Mouse (Mus musculus) neural tube, embryonic 11.5 days (tissue): ENCODE results near the gene Arsa. TPM values are rescaled to one million over a fixed set of nuclear protein-coding genes. Genes with fewer than 3 reads are reported as not detected.
"Not testable (repeated sequence)": the region's sequence is repeated elsewhere in the genome, so short reads cannot be mapped to it uniquely, and the experiment has no call there.

Experiments
- ATAC-seq: fragments of 200-750 bp; cut with Nextera tagmentation; 2 replicates; pipeline ENCODE4 v1.8.0; 2017; ENCODE audit warnings: moderate number of reproducible peaks, mild to moderate bottlenecking, moderate TSS enrichment, moderate library complexity; ENCODE audit not compliant: insufficient read depth, low FRiP score, low TSS enrichment
- DNase-seq: peaks from one replicate; pipeline ENCODE4 v3.0.0-alpha.2; 2015; ENCODE audit warnings: low spot score
- H3K27ac ChIP-seq: fragments of 300-500 bp; sonication (generic); 2 replicates; pipeline ENCODE4 v1.5.1; 2014; ENCODE audit warnings: low read depth, mild to moderate bottlenecking, low read length
- H3K27me3 ChIP-seq: fragments of 300-500 bp; sonication (generic); 2 replicates; pipeline ENCODE4 v1.6.1; 2014; ENCODE audit warnings: mild to moderate bottlenecking, low read length, mixed read lengths; ENCODE audit not compliant: control insufficient read depth, insufficient read depth
- H3K36me3 ChIP-seq: fragments of 300-500 bp; sonication (generic); 2 replicates; pipeline ENCODE4 v1.6.1; 2014; ENCODE audit warnings: mild to moderate bottlenecking, low read length, moderate library complexity, mixed read lengths; ENCODE audit not compliant: control insufficient read depth, insufficient read depth
- H3K4me1 ChIP-seq: fragments of 300-500 bp; sonication (generic); 2 replicates; pipeline ENCODE4 v1.6.1; 2014; ENCODE audit warnings: low read length, mixed read lengths; ENCODE audit not compliant: control insufficient read depth, insufficient read depth
- H3K4me2 ChIP-seq: fragments of 300-500 bp; sonication (generic); 2 replicates; pipeline ENCODE4 v1.6.1; 2014; ENCODE audit warnings: low read depth, mild to moderate bottlenecking, moderate library complexity
- H3K4me3 ChIP-seq: fragments of 300-500 bp; sonication (generic); 2 replicates; pipeline ENCODE4 v1.5.1; 2014; ENCODE audit warnings: low read depth, low read length
- H3K9ac ChIP-seq: fragments of 300-500 bp; sonication (generic); 2 replicates; pipeline ENCODE4 v1.6.1; 2014; ENCODE audit warnings: mild to moderate bottlenecking, low read length
- H3K9me3 ChIP-seq: fragments of 300-500 bp; sonication (generic); 2 replicates; pipeline ENCODE4 v1.6.1; 2016; ENCODE audit warnings: low read length; ENCODE audit not compliant: control insufficient read depth
- WGBS: fragments of 180-500 bp; shearing (Covaris S2); extraction: QIAGEN DNeasy Blood & Tissue Kit; methylation state at CpG from one replicate; pipeline ENCODE4 v1.1.7; 2014; 5-methylcytosine and 5-hydroxymethylcytosine counted together
- polyA plus RNA-seq: library from polyadenylated mRNA; unstranded; fragments of >200 nt; fragmentation: Nextera tagmentation; extraction: Ambion mirVana; gene quantifications from 2 replicates; pipeline ENCODE4 v1.2.1, GENCODE M21; 2014

Arsa gene
- polyA plus RNA-seq, 1 experiment from 2014 or later = 10.3 TPM

DNA sequence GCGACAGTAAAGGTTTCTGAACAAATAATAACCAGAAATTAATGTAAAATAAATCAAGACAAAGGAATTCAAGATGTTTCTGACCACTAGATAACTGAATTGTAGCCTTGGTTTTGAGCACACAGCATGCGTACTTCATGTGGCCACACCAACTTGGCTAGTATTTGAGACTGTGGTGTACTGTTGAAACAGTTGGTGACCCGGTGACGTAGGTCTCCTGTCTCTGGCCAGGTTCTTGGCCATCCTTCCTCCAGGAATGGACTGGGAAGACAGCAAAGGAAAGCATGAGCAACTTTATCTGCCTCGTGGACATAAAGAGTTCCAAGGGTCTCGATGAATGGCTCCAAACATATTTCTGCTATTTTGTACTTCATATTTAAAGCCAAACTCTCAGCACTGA is 45.4 kb downstream of the Arsa start:
- Histone ChIP-seq H3K4me3 (no peak overlapping the region), H3K4me2 (no peak overlapping the region), H3K27ac (no peak overlapping the region), H3K9me3 (no peaks in the 10 kb centered on the region), H3K4me1 (peaks cover 8% of the 10 kb centered on the region), H3K36me3 (no peaks in the 10 kb centered on the region), H3K27me3 (no peaks in the 10 kb centered on the region), H3K9ac (no peak overlapping the region)
- DNase-seq = no peak
- WGBS = 90% methylated on average over 6 of the region's 6 CpGs
- ATAC-seq = no peak

DNA sequence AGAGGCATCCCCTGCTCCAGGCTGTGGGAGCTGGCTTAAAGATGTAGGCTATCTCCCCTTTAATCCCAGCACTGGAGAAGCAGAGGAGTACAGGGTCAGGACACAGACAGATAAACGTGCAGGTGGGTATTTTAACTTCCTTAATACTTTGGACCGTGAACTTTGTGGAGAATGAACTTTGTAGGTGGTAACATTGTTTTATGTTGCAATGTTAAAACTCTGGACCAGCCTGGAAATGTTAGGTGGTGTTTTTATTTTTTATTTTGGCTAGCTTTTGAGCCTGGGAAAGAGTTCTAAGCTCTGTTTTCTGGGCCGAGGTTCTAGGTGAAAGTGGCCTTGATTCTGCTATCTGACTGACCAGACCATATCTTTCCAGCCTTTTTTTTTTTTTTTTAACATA is 46.0 kb downstream of the Arsa start:
- ATAC-seq = no peak
- no peak for DNase-seq
- Histone ChIP-seq H3K27ac (no peak overlapping the region), H3K9me3 (no peaks in the 10 kb centered on the region), H3K4me1 (peaks cover 8% of the 10 kb centered on the region), H3K9ac (no peak overlapping the region), H3K27me3 (no peaks in the 10 kb centered on the region), H3K4me2 (no peak overlapping the region), H3K4me3 (no peak overlapping the region), H3K36me3 (no peaks in the 10 kb centered on the region)
- WGBS = 92% methylated on average over 3 of the region's 3 CpGs

DNA sequence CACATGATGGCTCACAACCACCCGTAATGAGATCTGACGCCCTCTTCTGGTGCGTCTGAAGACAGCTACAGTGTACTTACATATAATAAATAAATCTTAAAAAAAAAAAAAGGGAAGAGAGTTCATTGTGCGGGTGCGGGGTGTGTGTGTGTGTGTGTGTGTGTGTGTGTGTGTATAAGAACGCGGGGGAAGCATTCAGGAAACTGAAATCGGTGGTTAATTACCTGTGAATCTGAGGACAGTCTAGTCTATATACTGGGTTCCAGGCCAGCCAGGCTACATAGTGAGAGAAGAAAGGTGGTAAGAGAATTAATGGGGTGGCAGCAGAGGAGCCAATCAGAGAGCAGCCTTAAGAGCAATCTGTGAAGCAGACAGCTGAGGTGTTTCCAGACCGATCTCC is 46.5 kb downstream of the Arsa start:
- not testable (repeated sequence) for H3K36me3 ChIP-seq, H3K4me1 ChIP-seq, H3K4me3 ChIP-seq, H3K27me3 ChIP-seq, ATAC-seq, H3K4me2 ChIP-seq, H3K9ac ChIP-seq, H3K27ac ChIP-seq, DNase-seq, H3K9me3 ChIP-seq
- WGBS = 83% methylated on average over 9 of the region's 9 CpGs

DNA sequence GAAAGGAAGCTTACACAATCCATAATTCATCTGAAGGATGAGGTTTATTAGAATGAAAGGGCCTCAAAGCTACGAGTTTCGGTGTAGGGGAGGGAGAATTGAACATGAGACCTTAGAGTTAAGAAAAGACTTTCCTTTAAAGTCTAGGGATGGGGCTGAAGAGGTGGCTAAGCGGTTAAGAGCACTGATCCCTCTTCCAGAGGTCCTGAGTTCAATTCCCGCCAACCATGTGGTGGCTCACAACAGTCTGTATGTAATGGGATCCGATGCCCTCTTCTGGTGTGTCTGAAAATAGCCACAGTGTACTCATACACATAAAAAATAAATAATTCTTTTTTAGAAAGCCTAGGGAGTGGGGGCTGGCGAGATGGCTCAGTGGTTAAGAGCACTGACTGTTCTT is 46.9 kb downstream of the Arsa start:
- H3K4me3 ChIP-seq = peak overlapping the region; percentile 50
- peak overlapping the region; percentile 91 for H3K4me2 ChIP-seq
- H3K9me3 ChIP-seq = no peaks in the 10 kb centered on the region
- 51% methylated on average over 6 of the region's 6 CpGs for WGBS
- peak overlapping the region; percentile 59 for H3K9ac ChIP-seq
- no peak for DNase-seq
- H3K27me3 ChIP-seq = no peaks in the 10 kb centered on the region
- peaks cover 8% of the 10 kb centered on the region for H3K4me1 ChIP-seq
- peak overlapping the region; percentile 80 for H3K27ac ChIP-seq
- no peaks in the 10 kb centered on the region for H3K36me3 ChIP-seq
- no peak for ATAC-seq

DNA sequence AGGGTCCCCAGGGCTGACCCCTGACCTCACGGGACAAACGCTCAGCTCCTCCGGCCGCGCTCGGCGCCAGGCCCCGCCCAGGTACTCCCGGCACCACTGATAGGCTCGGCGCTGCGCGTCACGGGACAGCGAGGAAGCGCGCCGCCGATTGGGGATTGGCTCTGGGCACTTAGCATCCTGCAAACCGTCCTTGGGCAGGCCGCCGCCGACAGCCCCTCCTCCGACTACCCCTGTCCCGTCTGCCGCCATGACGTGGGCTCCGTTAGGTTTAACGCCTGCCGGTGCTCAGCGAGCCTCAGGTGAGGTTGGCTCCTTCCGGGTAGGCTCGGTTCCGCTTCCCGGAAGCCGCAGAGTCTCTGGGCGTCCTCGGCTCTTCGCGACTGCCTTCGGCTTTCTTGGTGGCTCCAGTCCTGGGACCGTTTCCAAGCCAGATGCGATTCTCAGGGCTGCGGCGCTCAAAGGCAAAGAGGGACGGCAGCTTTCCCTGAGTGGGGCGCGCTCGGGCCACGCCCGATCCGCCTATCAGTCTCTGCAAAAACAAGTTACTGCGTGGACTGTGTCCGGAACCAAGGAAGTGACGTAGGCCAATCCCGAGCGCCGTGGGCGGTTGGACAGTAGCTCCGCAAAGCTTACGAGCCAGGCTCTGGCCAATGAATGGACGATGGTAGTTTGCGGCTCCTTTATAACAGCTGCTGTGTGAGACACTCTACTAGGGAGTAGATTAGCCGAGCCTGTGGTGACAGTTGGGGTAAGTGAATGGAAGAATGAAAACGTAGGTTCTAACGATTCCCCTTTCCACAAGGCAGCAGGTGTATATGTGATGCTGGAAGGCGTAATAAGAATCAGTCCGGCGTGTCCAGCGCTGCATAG is 47.6 kb downstream of the Arsa start, which contains the start of the genes C730034F03Rik, Gm44502 and Chkb:
Gene C730034F03Rik, plus strand, starts transcription at position 238 of the 870 bp plus-strand sequence.
Gene Gm44502, minus strand, starts transcription at position 345 of the 870 bp plus-strand sequence.
Gene Chkb, minus strand, starts transcription at position 557 of the 870 bp plus-strand sequence.
- Histone ChIP-seq H3K4me3 (peak within 1 kb of the TSS; percentile 50), H3K4me1 (peaks cover 8% of the 10 kb centered on the region), H3K27me3 (no peaks in the 10 kb centered on the region), H3K9me3 (no peaks in the 10 kb centered on the region), H3K36me3 (no peaks in the 10 kb centered on the region), H3K9ac (peak within 1 kb of the TSS; percentile 59), H3K27ac (peak within 1 kb of the TSS; percentile 80), H3K4me2 (peak within 1 kb of the TSS; percentile 91)
- under 1% methylated on average over 69 of the region's 70 CpGs for WGBS
- DNase-seq (peak; percentile 92), ATAC-seq (peak; percentile 96)

DNA sequence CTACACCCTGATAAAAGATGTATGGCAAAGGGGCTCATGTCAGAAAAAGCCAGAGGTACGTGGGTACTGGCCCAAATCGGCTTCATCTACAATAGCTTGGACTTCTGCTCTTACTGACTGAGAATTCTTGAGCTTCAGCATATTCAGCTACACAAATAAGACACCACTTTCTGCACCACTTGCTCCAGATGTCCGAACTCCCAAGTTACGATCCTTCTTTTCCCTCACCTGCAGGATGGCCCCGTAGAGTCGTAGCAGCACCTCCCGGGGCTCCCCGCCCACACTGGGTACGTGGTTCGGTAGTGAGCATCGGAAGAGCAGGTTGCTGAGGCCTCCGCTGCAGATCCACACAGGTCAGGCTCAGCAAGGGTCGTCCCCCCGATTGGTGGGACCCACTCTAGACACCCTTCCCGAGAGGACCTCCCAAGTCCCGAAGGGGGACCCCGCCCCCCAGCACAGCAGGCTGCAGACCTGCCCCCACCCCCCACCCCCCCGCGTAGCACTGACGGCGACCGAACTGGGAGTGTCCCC is 48.3 kb downstream of the Arsa start:
- Histone ChIP-seq H3K9ac (peak overlapping the region; percentile 59), H3K36me3 (no peaks in the 10 kb centered on the region), H3K9me3 (no peaks in the 10 kb centered on the region), H3K4me2 (peak overlapping the region; percentile 91), H3K27ac (peak overlapping the region; percentile 80; the same call in 1 of the 2 replicates), H3K4me3 (peak overlapping the region; percentile 50), H3K27me3 (no peaks in the 10 kb centered on the region), H3K4me1 (peaks cover 8% of the 10 kb centered on the region)
- 6% methylated on average over 22 of the region's 22 CpGs for WGBS
- ATAC-seq = peak; percentile 58
- DNase-seq = no peak

DNA sequence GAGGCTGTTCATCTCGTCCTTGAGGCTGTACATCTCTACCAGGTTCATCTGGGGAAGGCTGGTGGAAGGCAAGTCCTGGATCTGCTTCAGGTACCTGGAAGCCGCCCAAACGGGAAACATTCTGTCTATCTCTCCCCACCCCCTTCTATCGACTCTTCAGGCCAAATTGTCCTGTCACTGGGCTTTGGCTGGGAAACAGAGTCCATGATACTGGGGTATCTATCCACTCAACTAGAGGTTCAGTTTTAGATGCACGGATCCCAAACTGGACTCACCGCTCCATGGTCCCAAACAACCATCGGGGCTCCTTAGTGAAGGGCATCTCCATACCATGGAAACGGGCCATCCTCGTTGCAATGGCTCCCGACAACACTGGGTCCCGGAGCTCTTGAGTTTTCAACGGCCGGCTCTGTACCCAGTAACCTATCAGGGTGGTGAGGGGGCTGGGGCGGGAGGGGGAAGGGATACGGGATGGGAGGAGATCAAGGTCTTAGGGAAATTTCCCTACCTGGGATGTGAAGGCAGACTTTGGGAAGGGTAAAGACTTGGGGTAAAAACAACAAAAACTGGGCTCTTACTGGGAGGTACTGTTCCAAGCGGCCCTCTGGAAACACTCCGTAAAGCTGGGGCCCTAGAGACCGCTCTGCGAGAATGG is 49.0 kb downstream of the Arsa start:
- H3K9ac ChIP-seq = no peak overlapping the region
- peaks cover 8% of the 10 kb centered on the region for H3K4me1 ChIP-seq
- WGBS = 81% methylated on average over 19 of the region's 19 CpGs
- ATAC-seq = no peak
- no peaks in the 10 kb centered on the region for H3K27me3 ChIP-seq
- no peak for DNase-seq
- H3K4me2 ChIP-seq = peak overlapping the region; percentile 91
- H3K36me3 ChIP-seq = no peaks in the 10 kb centered on the region
- H3K9me3 ChIP-seq = no peaks in the 10 kb centered on the region
- no peak overlapping the region for H3K27ac ChIP-seq
- H3K4me3 ChIP-seq = peak overlapping the region; percentile 50

DNA sequence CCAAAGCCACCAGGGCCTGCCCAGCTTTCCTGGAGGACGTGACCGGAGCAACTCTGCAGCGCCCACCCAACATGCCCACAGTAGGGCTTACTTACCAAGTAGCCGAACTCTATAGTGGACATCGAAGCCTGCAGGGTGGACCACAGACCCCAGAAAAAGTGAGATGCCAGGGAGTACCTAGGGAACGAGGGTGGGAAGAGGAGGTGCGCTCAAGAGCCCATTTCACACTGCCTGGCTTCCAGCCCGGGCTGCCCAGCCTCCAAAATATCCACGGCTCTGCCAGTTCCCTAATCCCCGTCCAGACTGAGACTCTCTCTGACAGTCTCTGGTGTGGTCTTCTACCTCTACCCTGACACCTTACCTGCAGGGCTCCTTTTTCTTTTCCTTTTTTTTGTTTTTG is 50.5 kb downstream of the Arsa start:
- no peaks in the 10 kb centered on the region for H3K27me3 ChIP-seq
- no peak overlapping the region for H3K9ac ChIP-seq
- ATAC-seq (no peak), DNase-seq (no peak)
- no peak overlapping the region for H3K4me2 ChIP-seq
- H3K4me3 ChIP-seq = no peak overlapping the region
- WGBS = 91% methylated on average over 10 of the region's 10 CpGs
- no peaks in the 10 kb centered on the region for H3K36me3 ChIP-seq
- no peak overlapping the region for H3K27ac ChIP-seq
- H3K9me3 ChIP-seq = no peaks in the 10 kb centered on the region
- H3K4me1 ChIP-seq = peaks cover 8% of the 10 kb centered on the region
